Mouse (Mus musculus): Measurements from ENCODE around the gene Ackr3. TPM values are rescaled to one million over a fixed set of nuclear protein-coding genes. Genes with fewer than 3 reads are reported as not detected.

Gene Ackr3
- polyA plus RNA-seq, 1 experiment from 2014 or later = 22.2 TPM

GRCm38 (mm10) chr1:90239336-90240225 lies 35.8 kb downstream of the Ackr3 start:
- Histone ChIP-seq H3K9me3 (replicated peaks; ENCODE audit: control insufficient read depth, low read length) (no peaks in the 10 kb centered on the region), H3K9ac (ENCODE audit: low read length) (no peak overlapping the region), H3K4me1 (ENCODE audit: control insufficient read depth, insufficient read depth, low read length) (no peaks in the 10 kb centered on the region), H3K27ac (ENCODE audit: low read length) (no peak overlapping the region), H3K36me3 (ENCODE audit: control insufficient read depth, insufficient read depth, low read length) (no peaks in the 10 kb centered on the region), H3K27me3 (ENCODE audit: control insufficient read depth, insufficient read depth, low read length) (no peaks in the 10 kb centered on the region), H3K4me3 (replicated peaks; ENCODE audit: low read length) (no peak overlapping the region), H3K4me2 (ENCODE audit: low read depth, low read length) (no peak overlapping the region)
- no peak for ATAC-seq (ENCODE audit: insufficient read depth, low FRiP score)
- 86% methylated on average over 16 of the region's 16 CpGs for WGBS

GRCm38 (mm10) chr1:90240287-90240686 lies 36.5 kb downstream of the Ackr3 start:
- no peak for ATAC-seq (ENCODE audit: insufficient read depth, low FRiP score)
- H3K4me1 ChIP-seq (ENCODE audit: control insufficient read depth, insufficient read depth, low read length) = no peaks in the 10 kb centered on the region
- 63% methylated on average over 4 of the region's 4 CpGs for WGBS
- H3K36me3 ChIP-seq (ENCODE audit: control insufficient read depth, insufficient read depth, low read length) = no peaks in the 10 kb centered on the region
- H3K9ac ChIP-seq (ENCODE audit: low read length) = no peak overlapping the region
- H3K4me2 ChIP-seq (ENCODE audit: low read depth, low read length) = no peak overlapping the region
- no peak overlapping the region for H3K27ac ChIP-seq (ENCODE audit: low read length)
- no peaks in the 10 kb centered on the region for H3K27me3 ChIP-seq (ENCODE audit: control insufficient read depth, insufficient read depth, low read length)
- H3K4me3 ChIP-seq (replicated peaks; ENCODE audit: low read length) = no peak overlapping the region
- H3K9me3 ChIP-seq (replicated peaks; ENCODE audit: control insufficient read depth, low read length) = no peaks in the 10 kb centered on the region

GRCm38 (mm10) chr1:90242444-90242989 lies 38.7 kb downstream of the Ackr3 start:
- H3K9me3 ChIP-seq (replicated peaks; ENCODE audit: control insufficient read depth, low read length) = no peaks in the 10 kb centered on the region
- H3K4me1 ChIP-seq (ENCODE audit: control insufficient read depth, insufficient read depth, low read length) = no peaks in the 10 kb centered on the region
- no peak for ATAC-seq (ENCODE audit: insufficient read depth, low FRiP score)
- no peak overlapping the region for H3K4me3 ChIP-seq (replicated peaks; ENCODE audit: low read length)
- H3K9ac ChIP-seq (ENCODE audit: low read length) = no peak overlapping the region
- H3K4me2 ChIP-seq (ENCODE audit: low read depth, low read length) = no peak overlapping the region
- H3K36me3 ChIP-seq (ENCODE audit: control insufficient read depth, insufficient read depth, low read length) = no peaks in the 10 kb centered on the region
- no peaks in the 10 kb centered on the region for H3K27me3 ChIP-seq (ENCODE audit: control insufficient read depth, insufficient read depth, low read length)
- WGBS = 68% methylated on average over 8 of the region's 8 CpGs
- H3K27ac ChIP-seq (ENCODE audit: low read length) = no peak overlapping the region

- H3K4me3 ChIP-seq (replicated peaks; ENCODE audit: low read length) = no peak overlapping the region
- no peak overlapping the region for H3K9ac ChIP-seq (ENCODE audit: low read length)
- H3K27ac ChIP-seq (ENCODE audit: low read length) = no peak overlapping the region
- H3K4me2 ChIP-seq (ENCODE audit: low read depth, low read length) = no peak overlapping the region
- no peaks in the 10 kb centered on the region for H3K4me1 ChIP-seq (ENCODE audit: control insufficient read depth, insufficient read depth, low read length)
- no peaks in the 10 kb centered on the region for H3K36me3 ChIP-seq (ENCODE audit: control insufficient read depth, insufficient read depth, low read length)
- no peak for ATAC-seq (ENCODE audit: insufficient read depth, low FRiP score)
- no peaks in the 10 kb centered on the region for H3K9me3 ChIP-seq (replicated peaks; ENCODE audit: control insufficient read depth, low read length)
- no peaks in the 10 kb centered on the region for H3K27me3 ChIP-seq (ENCODE audit: control insufficient read depth, insufficient read depth, low read length)
- 84% methylated on average over 1 of the region's 1 CpGs for WGBS
These were observed 40.8 kb downstream of the Ackr3 start for GRCm38 (mm10) chr1:90244537-90244936.

- no peak overlapping the region for H3K27ac ChIP-seq (ENCODE audit: low read length)
- no peak for ATAC-seq (ENCODE audit: insufficient read depth, low FRiP score)
- H3K4me1 ChIP-seq (ENCODE audit: control insufficient read depth, insufficient read depth, low read length) = no peaks in the 10 kb centered on the region
- H3K27me3 ChIP-seq (ENCODE audit: control insufficient read depth, insufficient read depth, low read length) = no peaks in the 10 kb centered on the region
- 79% methylated on average over 7 of the region's 7 CpGs for WGBS
- no peak overlapping the region for H3K9ac ChIP-seq (ENCODE audit: low read length)
- no peak overlapping the region for H3K4me2 ChIP-seq (ENCODE audit: low read depth, low read length)
- H3K9me3 ChIP-seq (replicated peaks; ENCODE audit: control insufficient read depth, low read length) = no peaks in the 10 kb centered on the region
- no peak overlapping the region for H3K4me3 ChIP-seq (replicated peaks; ENCODE audit: low read length)
- no peaks in the 10 kb centered on the region for H3K36me3 ChIP-seq (ENCODE audit: control insufficient read depth, insufficient read depth, low read length)
These were observed 41.8 kb downstream of the Ackr3 start for GRCm38 (mm10) chr1:90245533-90245932.

GRCm38 (mm10) chr1:90246035-90246434 lies 42.3 kb downstream of the Ackr3 start:
- Histone ChIP-seq H3K36me3 (ENCODE audit: control insufficient read depth, insufficient read depth, low read length) (no peaks in the 10 kb centered on the region), H3K4me3 (replicated peaks; ENCODE audit: low read length) (no peak overlapping the region), H3K4me2 (ENCODE audit: low read depth, low read length) (no peak overlapping the region), H3K27ac (ENCODE audit: low read length) (no peak overlapping the region), H3K27me3 (ENCODE audit: control insufficient read depth, insufficient read depth, low read length) (no peaks in the 10 kb centered on the region), H3K4me1 (ENCODE audit: control insufficient read depth, insufficient read depth, low read length) (no peaks in the 10 kb centered on the region), H3K9me3 (replicated peaks; ENCODE audit: control insufficient read depth, low read length) (no peaks in the 10 kb centered on the region), H3K9ac (ENCODE audit: low read length) (no peak overlapping the region)
- WGBS = 66% methylated on average over 8 of the region's 8 CpGs
- ATAC-seq (ENCODE audit: insufficient read depth, low FRiP score) = no peak

GRCm38 (mm10) chr1:90246800-90247199 lies 43.0 kb downstream of the Ackr3 start:
- no peak overlapping the region for H3K27ac ChIP-seq (ENCODE audit: low read length)
- WGBS = 62% methylated on average over 1 of the region's 1 CpGs
- no peak overlapping the region for H3K4me3 ChIP-seq (replicated peaks; ENCODE audit: low read length)
- H3K9ac ChIP-seq (ENCODE audit: low read length) = no peak overlapping the region
- H3K9me3 ChIP-seq (replicated peaks; ENCODE audit: control insufficient read depth, low read length) = no peaks in the 10 kb centered on the region
- H3K4me2 ChIP-seq (ENCODE audit: low read depth, low read length) = no peak overlapping the region
- H3K27me3 ChIP-seq (ENCODE audit: control insufficient read depth, insufficient read depth, low read length) = no peaks in the 10 kb centered on the region
- H3K4me1 ChIP-seq (ENCODE audit: control insufficient read depth, insufficient read depth, low read length) = no peaks in the 10 kb centered on the region
- no peak for ATAC-seq (ENCODE audit: insufficient read depth, low FRiP score)
- no peaks in the 10 kb centered on the region for H3K36me3 ChIP-seq (ENCODE audit: control insufficient read depth, insufficient read depth, low read length)

GRCm38 (mm10) chr1:90247234-90247633 lies 43.5 kb downstream of the Ackr3 start:
- ATAC-seq (ENCODE audit: insufficient read depth, low FRiP score) = no peak
- H3K27ac ChIP-seq (ENCODE audit: low read length) = no peak overlapping the region
- H3K4me1 ChIP-seq (ENCODE audit: control insufficient read depth, insufficient read depth, low read length) = no peaks in the 10 kb centered on the region
- H3K36me3 ChIP-seq (ENCODE audit: control insufficient read depth, insufficient read depth, low read length) = no peaks in the 10 kb centered on the region
- H3K27me3 ChIP-seq (ENCODE audit: control insufficient read depth, insufficient read depth, low read length) = no peaks in the 10 kb centered on the region
- no peak overlapping the region for H3K4me3 ChIP-seq (replicated peaks; ENCODE audit: low read length)
- no peak overlapping the region for H3K4me2 ChIP-seq (ENCODE audit: low read depth, low read length)
- no peak overlapping the region for H3K9ac ChIP-seq (ENCODE audit: low read length)
- H3K9me3 ChIP-seq (replicated peaks; ENCODE audit: control insufficient read depth, low read length) = no peaks in the 10 kb centered on the region
- WGBS = 62% methylated on average over 4 of the region's 4 CpGs

- H3K4me1 ChIP-seq (ENCODE audit: control insufficient read depth, insufficient read depth, low read length) = no peaks in the 10 kb centered on the region
- no peaks in the 10 kb centered on the region for H3K9me3 ChIP-seq (replicated peaks; ENCODE audit: control insufficient read depth, low read length)
- H3K36me3 ChIP-seq (ENCODE audit: control insufficient read depth, insufficient read depth, low read length) = no peaks in the 10 kb centered on the region
- H3K4me2 ChIP-seq (ENCODE audit: low read depth, low read length) = no peak overlapping the region
- ATAC-seq (ENCODE audit: insufficient read depth, low FRiP score) = no peak
- no peak overlapping the region for H3K27ac ChIP-seq (ENCODE audit: low read length)
- no peak overlapping the region for H3K4me3 ChIP-seq (replicated peaks; ENCODE audit: low read length)
- no peaks in the 10 kb centered on the region for H3K27me3 ChIP-seq (ENCODE audit: control insufficient read depth, insufficient read depth, low read length)
- WGBS = 90% methylated on average over 8 of the region's 8 CpGs
- no peak overlapping the region for H3K9ac ChIP-seq (ENCODE audit: low read length)
These were observed 44.2 kb downstream of the Ackr3 start for GRCm38 (mm10) chr1:90247756-90248541.
